Mouse (Mus musculus): Measurements from ENCODE around the gene Ilk.

- TF ChIP-seq CTCF (IDR thresholded peaks at IDR 0.05), result no peak
- no peak for TF ChIP-seq EP300 (IDR thresholded peaks at IDR 0.05)
Observed at GRCm38 (mm10) chr7:105741978-105742377, 5.6 kb downstream of the Ilk start.
